Mouse (Mus musculus): ENCODE results near the gene Pex11b. TPM values are rescaled to one million over a fixed set of nuclear protein-coding genes. Genes with fewer than 3 reads are reported as not detected.
A peak's percentile ranks its signal among the peaks of the same experiment; 100 is the strongest.
"Not testable (repeated sequence)": the region's sequence is repeated elsewhere in the genome, so short reads cannot be mapped to it uniquely, and the experiment has no call there.

Gene Pex11b
- polyA plus RNA-seq, 1 experiment from 2014 or later = 17.3 TPM

GRCm38 (mm10) chr3:96663432-96664239 lies 28.5 kb downstream of the Pex11b start:
- Histone ChIP-seq H3K9ac (no peak overlapping the region), H3K9me3 (replicated peaks) (no peaks in the 10 kb centered on the region), H3K4me2 (peak overlapping the region; percentile 54), H3K27ac (replicated peaks) (no peak overlapping the region), H3K36me3 (replicated peaks) (no peaks in the 10 kb centered on the region), H3K4me1 (replicated peaks) (peaks cover 8% of the 10 kb centered on the region), H3K27me3 (0 out of 2 replicates have a peak, but pooled peaks cover 7% of the 10 kb centered on the region), H3K4me3 (replicated peaks) (peak overlapping the region; percentile 17)
- no peak for ATAC-seq (ENCODE audit: insufficient read depth)
- WGBS (ENCODE audit: insufficient replicate concordance) = 5% methylated on average over 16 of the region's 18 CpGs

- H3K4me2 ChIP-seq; H3K4me3 ChIP-seq (replicated peaks); H3K27ac ChIP-seq (replicated peaks); H3K36me3 ChIP-seq (replicated peaks); H3K9me3 ChIP-seq (replicated peaks); ATAC-seq (ENCODE audit: insufficient read depth); H3K9ac ChIP-seq: not testable (repeated sequence)
- H3K27me3 ChIP-seq = peaks cover 27% of the 10 kb centered on the region
- peaks cover 22% of the 10 kb centered on the region for H3K4me1 ChIP-seq (replicated peaks)
- 70% methylated on average over 7 of the region's 7 CpGs for WGBS (ENCODE audit: insufficient replicate concordance)
These were observed 30.7 kb downstream of the Pex11b start for GRCm38 (mm10) chr3:96665732-96666363.

- no peak overlapping the region for H3K9ac ChIP-seq
- no peaks in the 10 kb centered on the region for H3K36me3 ChIP-seq (replicated peaks)
- no peak overlapping the region for H3K27ac ChIP-seq (replicated peaks)
- no peak overlapping the region for H3K4me3 ChIP-seq (replicated peaks)
- peaks cover 22% of the 10 kb centered on the region for H3K4me1 ChIP-seq (replicated peaks)
- 74% methylated on average over 5 of the region's 5 CpGs for WGBS (ENCODE audit: insufficient replicate concordance)
- H3K27me3 ChIP-seq = peaks cover 37% of the 10 kb centered on the region
- no peaks in the 10 kb centered on the region for H3K9me3 ChIP-seq (replicated peaks)
- no peak overlapping the region for H3K4me2 ChIP-seq
- ATAC-seq (ENCODE audit: insufficient read depth) = no peak
These were observed 31.7 kb downstream of the Pex11b start for GRCm38 (mm10) chr3:96666916-96667315.

GRCm38 (mm10) chr3:96667316-96667715 lies 32.1 kb downstream of the Pex11b start:
- Histone ChIP-seq H3K9ac (no peak overlapping the region), H3K36me3 (replicated peaks) (no peaks in the 10 kb centered on the region), H3K4me3 (replicated peaks) (no peak overlapping the region), H3K4me1 (replicated peaks) (peaks cover 22% of the 10 kb centered on the region), H3K27me3 (peaks cover 41% of the 10 kb centered on the region), H3K9me3 (replicated peaks) (no peaks in the 10 kb centered on the region), H3K27ac (replicated peaks) (no peak overlapping the region), H3K4me2 (no peak overlapping the region)
- no peak for ATAC-seq (ENCODE audit: insufficient read depth)
- 20% methylated on average over 1 of the region's 1 CpGs for WGBS (ENCODE audit: insufficient replicate concordance)

GRCm38 (mm10) chr3:96668424-96669067 lies 33.4 kb downstream of the Pex11b start:
- H3K27me3 ChIP-seq = peaks cover 41% of the 10 kb centered on the region
- no peak overlapping the region for H3K27ac ChIP-seq (replicated peaks)
- H3K9me3 ChIP-seq (replicated peaks) = no peaks in the 10 kb centered on the region
- no peak overlapping the region for H3K4me3 ChIP-seq (replicated peaks)
- no peak overlapping the region for H3K9ac ChIP-seq
- ATAC-seq (ENCODE audit: insufficient read depth) = no peak
- WGBS (ENCODE audit: insufficient replicate concordance) = 83% methylated on average over 5 of the region's 5 CpGs
- no peaks in the 10 kb centered on the region for H3K36me3 ChIP-seq (replicated peaks)
- peaks cover 18% of the 10 kb centered on the region for H3K4me1 ChIP-seq (replicated peaks)
- no peak overlapping the region for H3K4me2 ChIP-seq

- Histone ChIP-seq H3K4me3 (replicated peaks) (peak within 1 kb of the TSS; percentile 47), H3K36me3 (replicated peaks) (no peaks in the 10 kb centered on the region), H3K27me3 (peaks cover 48% of the 10 kb centered on the region), H3K4me1 (replicated peaks) (peaks cover 14% of the 10 kb centered on the region), H3K27ac (replicated peaks) (no peak within 1 kb of the TSS), H3K4me2 (peak within 1 kb of the TSS; percentile 76), H3K9ac (peak within 1 kb of the TSS; percentile 15; the same call in 1 of the 2 replicates), H3K9me3 (replicated peaks) (no peaks in the 10 kb centered on the region)
- ATAC-seq (ENCODE audit: insufficient read depth) = peak; percentile 90
- WGBS (ENCODE audit: insufficient replicate concordance) = 3% methylated on average over 35 of the region's 35 CpGs
These were observed 34.7 kb downstream of the Pex11b start, which contains the start of gene Ankrd35 for GRCm38 (mm10) chr3:96669727-96670468. TSS of gene Ankrd35 (plus strand) at chr3:96670131.

GRCm38 (mm10) chr3:96671519-96671918 lies 36.3 kb downstream of the Pex11b start:
- Histone ChIP-seq H3K27ac (replicated peaks) (no peak overlapping the region), H3K4me1 (replicated peaks) (peaks cover 14% of the 10 kb centered on the region), H3K9me3 (replicated peaks) (no peaks in the 10 kb centered on the region), H3K36me3 (replicated peaks) (no peaks in the 10 kb centered on the region), H3K9ac (no peak overlapping the region), H3K4me3 (replicated peaks) (no peak overlapping the region), H3K27me3 (peaks cover 48% of the 10 kb centered on the region), H3K4me2 (no peak overlapping the region)
- ATAC-seq (ENCODE audit: insufficient read depth) = no peak
- WGBS (ENCODE audit: insufficient replicate concordance) = 82% methylated on average over 5 of the region's 5 CpGs

GRCm38 (mm10) chr3:96673514-96673913 lies 38.3 kb downstream of the Pex11b start:
- 57% methylated on average over 4 of the region's 4 CpGs for WGBS (ENCODE audit: insufficient replicate concordance)
- Histone ChIP-seq H3K9me3 (replicated peaks) (no peaks in the 10 kb centered on the region), H3K4me1 (replicated peaks) (peaks cover 14% of the 10 kb centered on the region), H3K27me3 (peaks cover 42% of the 10 kb centered on the region), H3K4me2 (no peak overlapping the region), H3K4me3 (replicated peaks) (no peak overlapping the region), H3K9ac (no peak overlapping the region), H3K36me3 (replicated peaks) (no peaks in the 10 kb centered on the region), H3K27ac (replicated peaks) (no peak overlapping the region)
- ATAC-seq (ENCODE audit: insufficient read depth) = no peak

- Histone ChIP-seq H3K27ac (replicated peaks) (no peak overlapping the region), H3K36me3 (replicated peaks) (no peaks in the 10 kb centered on the region), H3K27me3 (peaks cover 44% of the 10 kb centered on the region), H3K4me3 (replicated peaks) (no peak overlapping the region), H3K9me3 (replicated peaks) (no peaks in the 10 kb centered on the region), H3K4me2 (no peak overlapping the region), H3K9ac (no peak overlapping the region), H3K4me1 (replicated peaks) (peaks cover 23% of the 10 kb centered on the region)
- ATAC-seq (ENCODE audit: insufficient read depth) = no peak
- 71% methylated on average over 8 of the region's 8 CpGs for WGBS (ENCODE audit: insufficient replicate concordance)
These were observed 39.3 kb downstream of the Pex11b start for GRCm38 (mm10) chr3:96674442-96674841.

GRCm38 (mm10) chr3:96675171-96675570 lies 40.0 kb downstream of the Pex11b start:
- 57% methylated on average over 3 of the region's 3 CpGs for WGBS (ENCODE audit: insufficient replicate concordance)

More at GRCm38 (mm10) chr3:96675171-96675570, 40.0 kb downstream of the Pex11b start:
- H3K9ac ChIP-seq = no peak overlapping the region
- H3K27ac ChIP-seq (replicated peaks) = no peak overlapping the region
- H3K27me3 ChIP-seq = peaks cover 39% of the 10 kb centered on the region
- H3K4me1 ChIP-seq (replicated peaks) = peaks cover 18% of the 10 kb centered on the region
- H3K4me2 ChIP-seq = no peak overlapping the region
- no peak for ATAC-seq (ENCODE audit: insufficient read depth)
- H3K36me3 ChIP-seq (replicated peaks) = no peaks in the 10 kb centered on the region
- H3K9me3 ChIP-seq (replicated peaks) = no peaks in the 10 kb centered on the region
- no peak overlapping the region for H3K4me3 ChIP-seq (replicated peaks)

Measured in liver, embryonic 15.5 days (tissue).